Mouse (Mus musculus): ENCODE measurements around the gene Adck2. TPM values are rescaled to one million over a fixed set of nuclear protein-coding genes. Genes with fewer than 3 reads are reported as not detected.

Gene Adck2
- polyA plus RNA-seq, 1 experiment from 2014 or later, result 24.4 TPM

DNA sequence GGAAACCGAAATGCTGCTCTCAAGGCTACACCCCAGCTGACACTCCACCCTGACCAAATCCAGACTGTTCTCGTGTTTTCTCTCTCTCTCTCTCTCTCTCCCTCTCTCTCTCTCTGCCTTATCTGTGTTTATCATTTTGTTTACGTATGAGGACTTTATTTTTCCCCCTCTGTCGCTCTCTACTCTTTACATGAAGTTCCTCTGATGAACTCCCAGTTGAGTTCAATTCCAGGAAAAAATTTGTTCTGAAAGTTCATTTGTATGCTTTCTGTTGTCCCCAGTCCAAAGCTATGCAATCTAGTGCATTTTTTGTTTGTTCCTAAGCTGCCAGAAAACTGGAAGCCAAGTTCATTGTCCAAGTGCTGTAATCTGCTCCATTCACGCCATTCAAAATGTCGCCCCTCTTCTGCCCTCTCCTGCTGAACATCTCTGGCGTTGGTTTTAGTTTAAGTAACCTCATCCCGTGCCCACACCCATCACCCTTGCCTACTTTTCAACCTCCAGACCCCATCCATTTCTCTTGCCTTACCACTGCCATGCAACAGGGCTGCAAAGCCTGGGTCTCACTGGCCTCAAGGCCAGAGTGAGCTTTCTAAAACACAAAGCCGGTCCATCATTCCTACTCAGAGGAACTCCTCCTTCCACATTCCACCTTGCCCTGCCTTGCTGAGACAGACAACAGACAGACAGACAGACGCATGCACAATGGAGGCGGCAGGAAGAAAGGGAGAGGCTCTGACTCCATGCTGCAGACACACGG, 18.6 kb upstream of the Adck2 start:
- Histone ChIP-seq H3K36me3 (ENCODE audit: control insufficient read depth, insufficient read depth, low read length) (no peaks in the 10 kb centered on the region), H3K27ac (ENCODE audit: low read depth, low read length) (no peak overlapping the region), H3K9ac (ENCODE audit: low read depth, low read length) (no peak overlapping the region; the same call in 1 of the 2 replicates), H3K9me3 (ENCODE audit: control insufficient read depth, low read length) (no peaks in the 10 kb centered on the region), H3K4me1 (ENCODE audit: control insufficient read depth, insufficient read depth, low read length) (peaks cover 35% of the 10 kb centered on the region), H3K4me2 (replicated peaks; ENCODE audit: low read depth, low read length) (0 out of 2 replicates have a peak overlapping the region, but pooled peaks have one; percentile 79), H3K27me3 (ENCODE audit: control insufficient read depth, insufficient read depth, low read length) (no peaks in the 10 kb centered on the region), H3K4me3 (ENCODE audit: low read length) (no peak overlapping the region)
- WGBS, result 63% methylated on average over 12 of the region's 12 CpGs
- no peak for ATAC-seq (ENCODE audit: low FRiP score, low TSS enrichment)

DNA sequence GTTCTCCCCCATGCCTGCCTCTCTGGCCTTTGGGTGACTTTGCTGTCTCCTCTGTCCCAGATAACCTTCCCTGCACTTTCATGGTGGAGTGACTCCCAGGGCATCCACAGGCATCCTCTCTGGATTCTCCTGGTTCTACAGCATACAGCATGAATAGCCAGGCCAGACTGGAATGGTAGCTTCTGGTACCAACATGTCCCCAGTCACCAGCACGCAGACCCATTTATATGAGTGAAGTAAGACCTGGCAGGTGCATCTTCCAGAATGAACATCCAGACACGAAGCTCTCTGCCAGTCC, 18.1 kb upstream of the Adck2 start:
- Histone ChIP-seq H3K9me3 (ENCODE audit: control insufficient read depth, low read length) (no peaks in the 10 kb centered on the region), H3K27me3 (ENCODE audit: control insufficient read depth, insufficient read depth, low read length) (no peaks in the 10 kb centered on the region), H3K9ac (ENCODE audit: low read depth, low read length) (no peak overlapping the region), H3K4me3 (ENCODE audit: low read length) (no peak overlapping the region; the same call in 1 of the 2 replicates), H3K4me1 (ENCODE audit: control insufficient read depth, insufficient read depth, low read length) (peaks cover 35% of the 10 kb centered on the region), H3K4me2 (replicated peaks; ENCODE audit: low read depth, low read length) (peak overlapping the region; percentile 79), H3K27ac (ENCODE audit: low read depth, low read length) (no peak overlapping the region), H3K36me3 (ENCODE audit: control insufficient read depth, insufficient read depth, low read length) (no peaks in the 10 kb centered on the region)
- WGBS, result 83% methylated on average over 2 of the region's 2 CpGs
- no peak for ATAC-seq (ENCODE audit: low FRiP score, low TSS enrichment)

DNA sequence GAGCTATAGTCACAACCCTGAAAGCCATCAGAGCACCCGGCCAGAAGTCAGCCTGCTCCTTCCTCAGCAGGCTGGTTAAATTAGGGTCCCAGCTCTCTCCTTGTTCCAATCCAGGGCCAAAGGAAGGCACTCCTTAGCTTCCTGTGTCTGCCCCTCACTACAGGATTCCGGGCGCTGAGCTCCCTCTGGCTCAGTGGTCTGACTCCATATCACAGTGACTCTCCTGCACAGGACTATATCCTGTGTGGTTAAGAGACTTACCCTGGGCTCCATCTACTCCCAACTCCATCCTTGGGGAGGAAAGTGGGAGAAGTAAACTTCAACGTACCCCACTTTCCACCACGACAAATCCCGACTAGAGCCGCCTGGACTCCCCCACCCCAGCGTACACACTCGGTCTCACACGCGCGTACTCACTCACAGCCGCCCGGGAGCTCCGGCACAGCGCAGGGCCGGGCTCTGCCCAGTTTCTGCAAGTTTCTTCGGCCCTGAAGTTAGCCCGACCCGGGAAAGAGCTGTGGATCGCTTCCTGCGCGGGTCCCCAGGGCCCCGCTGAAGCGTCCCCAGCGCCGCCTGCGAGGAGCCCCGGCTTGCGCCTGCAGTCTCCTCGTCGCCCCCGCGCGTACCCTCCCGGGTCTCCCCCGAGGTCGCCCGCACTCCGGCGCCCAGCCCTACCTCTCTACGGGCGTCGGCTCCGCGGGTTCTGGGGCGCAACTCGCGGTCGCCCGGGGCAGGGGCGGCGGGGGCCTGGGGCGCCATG, 16.6 kb upstream of the Adck2 start:
- Histone ChIP-seq H3K4me3 (ENCODE audit: low read length) (peak overlapping the region; percentile 94), H3K4me2 (replicated peaks; ENCODE audit: low read depth, low read length) (peak overlapping the region; percentile 79), H3K9ac (ENCODE audit: low read depth, low read length) (peak overlapping the region; percentile 96), H3K4me1 (ENCODE audit: control insufficient read depth, insufficient read depth, low read length) (peaks cover 31% of the 10 kb centered on the region), H3K36me3 (ENCODE audit: control insufficient read depth, insufficient read depth, low read length) (no peaks in the 10 kb centered on the region), H3K27me3 (ENCODE audit: control insufficient read depth, insufficient read depth, low read length) (no peaks in the 10 kb centered on the region), H3K27ac (ENCODE audit: low read depth, low read length) (peak overlapping the region; percentile 94), H3K9me3 (ENCODE audit: control insufficient read depth, low read length) (no peaks in the 10 kb centered on the region)
- ATAC-seq (ENCODE audit: low FRiP score, low TSS enrichment), result peak; percentile 82
- WGBS, result under 1% methylated on average over 46 of the region's 54 CpGs

GRCm38 (mm10) chr6:39557723-39558261, 15.9 kb upstream of the Adck2 start, which contains the start of gene Dennd2a:
Dennd2a (minus strand) TSS chr6:39557867.
- peaks cover 26% of the 10 kb centered on the region; the same call in 1 of the 2 replicates for H3K4me1 ChIP-seq (ENCODE audit: control insufficient read depth, insufficient read depth, low read length)
- H3K27ac ChIP-seq (ENCODE audit: low read depth, low read length), result peak within 1 kb of the TSS; percentile 94
- H3K27me3 ChIP-seq (ENCODE audit: control insufficient read depth, insufficient read depth, low read length), result no peaks in the 10 kb centered on the region
- no peaks in the 10 kb centered on the region for H3K9me3 ChIP-seq (ENCODE audit: control insufficient read depth, low read length)
- H3K4me2 ChIP-seq (replicated peaks; ENCODE audit: low read depth, low read length), result peak within 1 kb of the TSS; percentile 79
- WGBS, result under 1% methylated on average over 39 of the region's 50 CpGs
- no peaks in the 10 kb centered on the region for H3K36me3 ChIP-seq (ENCODE audit: control insufficient read depth, insufficient read depth, low read length)
- peak within 1 kb of the TSS; percentile 96 for H3K9ac ChIP-seq (ENCODE audit: low read depth, low read length)
- H3K4me3 ChIP-seq (ENCODE audit: low read length), result peak within 1 kb of the TSS; percentile 94
- peak; percentile 93 for ATAC-seq (ENCODE audit: low FRiP score, low TSS enrichment)

DNA sequence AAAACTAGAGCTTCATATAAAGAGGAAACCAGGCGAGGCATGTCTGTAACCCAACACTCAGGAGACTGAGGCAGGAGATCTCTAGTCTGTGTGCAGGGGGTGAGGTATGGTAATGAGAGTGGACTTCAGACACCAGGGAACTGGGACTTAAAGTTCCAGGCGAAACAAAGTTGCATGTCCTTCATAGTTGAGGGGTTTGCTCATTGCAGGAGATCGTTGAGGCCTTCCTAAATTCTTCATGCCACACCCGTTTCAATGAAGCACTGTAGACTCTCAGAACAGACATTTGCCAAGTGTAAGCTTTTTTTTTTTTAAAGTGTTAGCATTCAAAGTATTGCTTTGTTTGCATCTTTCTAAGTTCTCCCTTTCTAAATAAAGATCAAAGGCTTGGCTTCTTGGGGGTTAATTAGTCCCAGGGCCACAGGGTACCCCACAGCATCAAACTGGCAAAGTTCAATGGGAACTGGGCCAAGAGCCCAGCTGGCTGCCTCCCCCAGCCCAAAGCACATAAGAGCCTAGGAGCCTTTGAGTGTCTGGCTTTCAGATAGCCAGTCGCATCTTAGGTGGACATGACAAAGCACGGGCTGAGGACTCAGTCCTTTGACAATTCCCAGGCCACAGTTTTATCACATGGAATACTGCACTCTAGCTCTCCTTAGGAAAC, 14.3 kb upstream of the Adck2 start:
- Histone ChIP-seq H3K9ac (ENCODE audit: low read depth, low read length) (no peak overlapping the region), H3K27me3 (ENCODE audit: control insufficient read depth, insufficient read depth, low read length) (no peaks in the 10 kb centered on the region), H3K4me1 (ENCODE audit: control insufficient read depth, insufficient read depth, low read length) (peaks cover 26% of the 10 kb centered on the region; the same call in 1 of the 2 replicates), H3K27ac (ENCODE audit: low read depth, low read length) (no peak overlapping the region), H3K36me3 (ENCODE audit: control insufficient read depth, insufficient read depth, low read length) (no peaks in the 10 kb centered on the region), H3K4me2 (replicated peaks; ENCODE audit: low read depth, low read length) (no peak overlapping the region), H3K4me3 (ENCODE audit: low read length) (no peak overlapping the region), H3K9me3 (ENCODE audit: control insufficient read depth, low read length) (no peaks in the 10 kb centered on the region)
- WGBS, result 57% methylated on average over 6 of the region's 6 CpGs
- no peak for ATAC-seq (ENCODE audit: low FRiP score, low TSS enrichment)

DNA sequence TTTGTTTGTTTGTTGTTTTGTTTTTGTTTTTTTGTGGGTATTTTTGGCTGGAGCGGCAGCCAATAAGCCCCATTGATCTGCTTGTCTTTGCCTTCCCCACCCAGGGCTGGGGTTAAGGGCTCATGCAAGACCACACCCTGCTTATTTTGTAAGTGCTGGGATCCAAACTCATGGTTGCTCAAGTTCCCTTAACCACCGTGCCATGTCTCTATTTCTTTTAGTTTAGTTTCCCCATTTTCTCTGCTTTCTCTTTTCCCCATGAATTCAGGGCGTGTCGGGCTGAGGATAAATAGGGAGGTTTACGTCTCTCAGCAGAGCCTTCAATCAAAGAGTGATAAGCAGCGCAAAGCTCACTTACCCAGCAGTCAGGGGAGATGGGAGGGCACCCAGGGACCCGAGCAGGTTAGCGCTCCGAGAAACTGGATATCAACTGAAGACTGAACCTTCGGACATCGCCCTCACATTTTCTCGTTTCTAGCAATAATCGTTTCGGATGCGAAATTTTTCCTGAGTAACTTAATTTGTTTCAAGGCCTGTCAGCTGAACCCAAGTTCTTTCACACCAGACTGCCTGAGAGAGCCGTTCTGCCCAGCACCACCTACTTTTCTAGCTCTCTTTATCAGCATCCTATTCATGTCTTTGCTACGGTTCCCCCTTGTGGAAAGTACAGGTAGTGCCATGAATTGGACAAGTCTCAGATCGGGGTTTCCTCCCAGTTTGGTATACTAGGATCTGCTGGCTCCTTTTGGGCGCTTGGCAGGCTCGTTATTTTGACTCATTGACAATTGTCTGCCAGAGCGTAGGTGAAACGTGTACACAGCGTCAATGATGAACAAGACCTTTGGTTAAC, 11.3 kb upstream of the Adck2 start:
- H3K27me3 ChIP-seq (ENCODE audit: control insufficient read depth, insufficient read depth, low read length), result no peaks in the 10 kb centered on the region
- no peaks in the 10 kb centered on the region for H3K36me3 ChIP-seq (ENCODE audit: control insufficient read depth, insufficient read depth, low read length)
- H3K9me3 ChIP-seq (ENCODE audit: control insufficient read depth, low read length), result no peaks in the 10 kb centered on the region
- WGBS, result 21% methylated on average over 23 of the region's 23 CpGs
- H3K27ac ChIP-seq (ENCODE audit: low read depth, low read length), result no peak overlapping the region
- H3K9ac ChIP-seq (ENCODE audit: low read depth, low read length), result no peak overlapping the region
- H3K4me2 ChIP-seq (replicated peaks; ENCODE audit: low read depth, low read length), result 0 out of 2 replicates have a peak overlapping the region, but pooled peaks have one; percentile 18
- peak; percentile 40; the same call in 1 of the 2 replicates for ATAC-seq (ENCODE audit: low FRiP score, low TSS enrichment)
- no peak overlapping the region for H3K4me3 ChIP-seq (ENCODE audit: low read length)
- H3K4me1 ChIP-seq (ENCODE audit: control insufficient read depth, insufficient read depth, low read length), result 0 out of 2 replicates have a peak, but pooled peaks cover 11% of the 10 kb centered on the region

- H3K27ac ChIP-seq (ENCODE audit: low read depth, low read length), result no peak overlapping the region
- no peaks in the 10 kb centered on the region for H3K27me3 ChIP-seq (ENCODE audit: control insufficient read depth, insufficient read depth, low read length)
- no peaks in the 10 kb centered on the region for H3K4me1 ChIP-seq (ENCODE audit: control insufficient read depth, insufficient read depth, low read length)
- no peaks in the 10 kb centered on the region for H3K9me3 ChIP-seq (ENCODE audit: control insufficient read depth, low read length)
- WGBS, result 20% methylated on average over 5 of the region's 5 CpGs
- ATAC-seq (ENCODE audit: low FRiP score, low TSS enrichment), result 0 out of 2 replicates have a peak, but pooled peaks have one; percentile 34
- H3K4me2 ChIP-seq (replicated peaks; ENCODE audit: low read depth, low read length), result no peak overlapping the region
- H3K36me3 ChIP-seq (ENCODE audit: control insufficient read depth, insufficient read depth, low read length), result no peaks in the 10 kb centered on the region
- H3K4me3 ChIP-seq (ENCODE audit: low read length), result no peak overlapping the region
- no peak overlapping the region for H3K9ac ChIP-seq (ENCODE audit: low read depth, low read length)
Observed at GRCm38 (mm10) chr6:39567528-39567927, 6.1 kb upstream of the Adck2 start.

DNA sequence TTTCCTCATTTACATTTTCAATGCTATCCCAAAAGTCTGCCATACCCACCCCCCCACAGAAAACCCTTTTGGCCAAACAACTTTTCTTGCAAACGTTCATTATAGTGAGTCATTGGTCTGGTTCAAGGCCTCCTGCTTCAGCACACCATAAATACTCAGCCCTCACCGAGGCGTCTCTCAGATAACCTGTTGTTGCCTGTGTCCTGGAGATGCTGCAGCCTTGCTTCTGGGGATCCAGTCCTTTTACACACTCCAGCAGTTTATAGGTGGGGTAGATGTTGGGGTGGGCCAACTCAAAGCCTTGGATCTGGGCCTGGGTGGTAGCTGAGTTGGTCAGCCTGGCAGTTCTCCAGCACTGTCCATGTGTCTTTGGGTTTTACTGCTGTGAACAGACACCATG, 3.2 kb upstream of the Adck2 start:
- H3K9me3 ChIP-seq (ENCODE audit: control insufficient read depth, low read length), result no peaks in the 10 kb centered on the region
- H3K4me2 ChIP-seq (replicated peaks; ENCODE audit: low read depth, low read length), result no peak overlapping the region
- peaks cover 9% of the 10 kb centered on the region for H3K4me1 ChIP-seq (ENCODE audit: control insufficient read depth, insufficient read depth, low read length)
- no peak overlapping the region for H3K4me3 ChIP-seq (ENCODE audit: low read length)
- no peak for ATAC-seq (ENCODE audit: low FRiP score, low TSS enrichment)
- H3K9ac ChIP-seq (ENCODE audit: low read depth, low read length), result no peak overlapping the region
- H3K27ac ChIP-seq (ENCODE audit: low read depth, low read length), result no peak overlapping the region
- 48% methylated on average over 3 of the region's 3 CpGs for WGBS
- H3K27me3 ChIP-seq (ENCODE audit: control insufficient read depth, insufficient read depth, low read length), result no peaks in the 10 kb centered on the region
- no peaks in the 10 kb centered on the region for H3K36me3 ChIP-seq (ENCODE audit: control insufficient read depth, insufficient read depth, low read length)
